Mouse (Mus musculus) limb, embryonic 14.5 days (tissue): ENCODE measurements around the gene Ncan. TPM values are rescaled to one million over a fixed set of nuclear protein-coding genes. Genes with fewer than 3 reads are reported as not detected.

Experiments used
- ATAC-seq: fragments of 200-750 bp; cut with Nextera tagmentation; 2 replicates; pipeline ENCODE4 v1.8.0; 2017; ENCODE audit warnings: low read depth, moderate number of reproducible peaks, moderate TSS enrichment; ENCODE audit not compliant: low FRiP score
- DNase-seq: peaks from one replicate; pipeline ENCODE4 v3.0.0-alpha.2; 2015; ENCODE audit warnings: low spot score
- H3K27ac ChIP-seq: fragments of 300-500 bp; sonication (generic); replicated peaks from 2 replicates; pipeline ENCODE4 v1.5.1; 2014; ENCODE audit warnings: low read depth, mild to moderate bottlenecking, low read length, moderate library complexity, mixed read lengths
- H3K27me3 ChIP-seq: fragments of 300-500 bp; sonication (generic); 2 replicates; pipeline ENCODE4 v1.6.1; 2014; ENCODE audit warnings: low read length, mixed read lengths; ENCODE audit not compliant: control insufficient read depth, insufficient read depth
- H3K36me3 ChIP-seq: fragments of 300-500 bp; sonication (generic); 2 replicates; pipeline ENCODE4 v1.6.1; 2014; ENCODE audit warnings: mild to moderate bottlenecking, low read length, moderate library complexity, mixed read lengths; ENCODE audit not compliant: control insufficient read depth, insufficient read depth
- H3K4me1 ChIP-seq: fragments of 300-500 bp; sonication (generic); 2 replicates; pipeline ENCODE4 v1.6.1; 2014; ENCODE audit warnings: antibody characterized with exemption, low read length, mixed read lengths; ENCODE audit not compliant: control insufficient read depth, insufficient read depth
- H3K4me2 ChIP-seq: fragments of 300-500 bp; sonication (generic); replicated peaks from 2 replicates; pipeline ENCODE4 v1.6.1; 2014; ENCODE audit warnings: low read depth, mild to moderate bottlenecking, low read length, moderate library complexity; ENCODE audit not compliant: severe bottlenecking
- H3K4me3 ChIP-seq: fragments of 300-500 bp; sonication (generic); replicated peaks from 2 replicates; pipeline ENCODE4 v1.5.1; 2014; ENCODE audit warnings: low read length
- H3K9ac ChIP-seq: fragments of 300-500 bp; sonication (generic); 2 replicates; pipeline ENCODE4 v1.6.1; 2014; ENCODE audit warnings: mild to moderate bottlenecking, low read depth, low read length, moderate library complexity; ENCODE audit not compliant: severe bottlenecking
- H3K9me3 ChIP-seq: fragments of 300-500 bp; sonication (generic); 2 replicates; pipeline ENCODE4 v1.6.1; 2016; ENCODE audit warnings: low read length; ENCODE audit not compliant: control insufficient read depth
- POLR2A ChIP-seq: fragments of 200-500 bp; IDR thresholded peaks from 2 replicates; pipeline ENCODE4 v1.8.0; 2012; ENCODE audit warnings: inconsistent platforms, mild to moderate bottlenecking, moderate library complexity, borderline replicate concordance; ENCODE audit not compliant: insufficient read depth, insufficient read length; ENCODE audit errors: extremely low read depth
- WGBS: fragments of 180-500 bp; shearing (Covaris S2); extraction: QIAGEN DNeasy Blood & Tissue Kit; methylation state at CpG from one replicate; pipeline ENCODE4 v1.1.7; 2014; 5-methylcytosine and 5-hydroxymethylcytosine counted together
- polyA plus RNA-seq, 2 experiments: library from polyadenylated mRNA; depleted of rRNA in 1 of 2; stranded (reverse) in 1 of 2; unstranded in 1 of 2; fragments of >200 nt; fragmentation: Nextera tagmentation in 1 of 2; extraction: Ambion mirVana in 1 of 2; gene quantifications; 2 replicates each; pipeline versions ENCODE4 v1.2.1 to v1.2.3; 2012 to 2014

Gene Ncan
- polyA plus RNA-seq, 2 experiments: 0.25 to 0.59 TPM

GRCm38 (mm10) chr8:70159211-70159610, 38.5 kb upstream of the Ncan start:
- no peak for TF ChIP-seq POLR2A
- H3K27ac ChIP-seq: no peak overlapping the region
- 80% methylated on average over 4 of the region's 4 CpGs for WGBS
- H3K27me3 ChIP-seq: no peaks in the 10 kb centered on the region
- H3K4me1 ChIP-seq: no peaks in the 10 kb centered on the region
- no peak for DNase-seq
- no peaks in the 10 kb centered on the region for H3K36me3 ChIP-seq
- no peak overlapping the region for H3K4me2 ChIP-seq
- no peak for ATAC-seq
- no peaks in the 10 kb centered on the region for H3K9me3 ChIP-seq
- H3K4me3 ChIP-seq: no peak overlapping the region
- no peak overlapping the region for H3K9ac ChIP-seq

- Histone ChIP-seq H3K9ac (peak overlapping the region; percentile 38; the same call in 1 of the 2 replicates), H3K4me2 (peak overlapping the region; percentile 71), H3K36me3 (no peaks in the 10 kb centered on the region), H3K9me3 (no peaks in the 10 kb centered on the region), H3K4me1 (no peaks in the 10 kb centered on the region), H3K4me3 (peak overlapping the region; percentile 50), H3K27me3 (no peaks in the 10 kb centered on the region), H3K27ac (no peak overlapping the region)
- TF ChIP-seq POLR2A: no peak
- ATAC-seq (peak; percentile 93), DNase-seq (peak; percentile 79)
- 10% methylated on average over 39 of the region's 40 CpGs for WGBS
Observed at GRCm38 (mm10) chr8:70158069-70158853, 37.6 kb upstream of the Ncan start.

DNA sequence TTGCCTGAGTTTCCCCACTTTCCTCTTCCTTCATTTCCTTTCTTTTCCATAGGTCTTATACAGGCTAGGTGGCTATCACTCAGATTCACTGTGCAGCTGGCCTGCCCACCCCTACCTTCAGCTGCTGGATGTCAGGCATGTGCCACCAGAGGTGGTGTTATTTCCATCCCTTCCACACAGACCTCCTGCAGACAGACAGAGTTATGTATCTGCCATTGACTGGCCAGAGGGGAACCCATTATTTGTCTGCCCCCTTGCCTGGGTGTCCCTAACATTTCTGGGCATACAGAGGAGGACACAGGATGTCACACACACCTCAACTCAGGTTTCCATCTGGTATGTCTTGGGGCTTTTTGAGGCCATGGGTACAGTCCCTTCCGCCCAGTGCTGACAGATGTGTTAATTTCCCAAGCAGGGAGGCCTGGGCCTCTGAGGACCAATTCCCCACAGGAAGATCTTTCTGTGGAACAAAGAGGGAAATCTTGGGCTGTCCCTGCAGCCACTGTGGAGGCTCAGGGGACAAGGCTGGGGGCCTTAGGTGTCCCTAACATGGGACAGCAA, 36.6 kb upstream of the Ncan start:
- DNase-seq (no peak), ATAC-seq (no peak)
- Histone ChIP-seq H3K9ac (no peak overlapping the region), H3K27me3 (no peaks in the 10 kb centered on the region), H3K9me3 (no peaks in the 10 kb centered on the region), H3K36me3 (no peaks in the 10 kb centered on the region), H3K27ac (no peak overlapping the region), H3K4me1 (no peaks in the 10 kb centered on the region), H3K4me3 (no peak overlapping the region), H3K4me2 (no peak overlapping the region)
- no peak for TF ChIP-seq POLR2A
- 95% methylated on average over 1 of the region's 1 CpGs for WGBS

GRCm38 (mm10) chr8:70152537-70153257, 32.0 kb upstream of the Ncan start:
- H3K36me3 ChIP-seq: no peaks in the 10 kb centered on the region
- H3K4me1 ChIP-seq: no peaks in the 10 kb centered on the region
- H3K4me2 ChIP-seq: peak overlapping the region; percentile 32
- no peak overlapping the region for H3K9ac ChIP-seq
- H3K27ac ChIP-seq: no peak overlapping the region
- WGBS: 13% methylated on average over 21 of the region's 22 CpGs
- H3K9me3 ChIP-seq: no peaks in the 10 kb centered on the region
- H3K27me3 ChIP-seq: no peaks in the 10 kb centered on the region
- no peak for TF ChIP-seq POLR2A
- DNase-seq (peak; percentile 79), ATAC-seq (peak; percentile 94)
- H3K4me3 ChIP-seq: 0 out of 2 replicates have a peak overlapping the region, but pooled peaks have one; percentile 10

- H3K4me3 ChIP-seq: no peak overlapping the region
- no peak overlapping the region for H3K27ac ChIP-seq
- DNase-seq: no peak
Observed at GRCm38 (mm10) chr8:70150158-70150557, 29.5 kb upstream of the Ncan start.

More at GRCm38 (mm10) chr8:70150158-70150557, 29.5 kb upstream of the Ncan start:
- peaks cover 21% of the 10 kb centered on the region for H3K36me3 ChIP-seq
- H3K27me3 ChIP-seq: no peaks in the 10 kb centered on the region
- H3K9me3 ChIP-seq: no peaks in the 10 kb centered on the region
- no peak for ATAC-seq
- no peak for TF ChIP-seq POLR2A
- no peaks in the 10 kb centered on the region for H3K4me1 ChIP-seq
- H3K4me2 ChIP-seq: 0 out of 2 replicates have a peak overlapping the region, but pooled peaks have one; percentile 10
- 14% methylated on average over 13 of the region's 13 CpGs for WGBS
- no peak overlapping the region for H3K9ac ChIP-seq
